Mouse (Mus musculus) kidney, adult 2 months (tissue): ENCODE measurements around the gene Prss1. TPM values are rescaled to one million over a fixed set of nuclear protein-coding genes. Genes with fewer than 3 reads are reported as not detected.
"Not testable (repeated sequence)": the region's sequence is repeated elsewhere in the genome, so short reads cannot be mapped to it uniquely, and the experiment has no call there.

Source experiments
- DNase-seq: peaks from one replicate; pipeline ENCODE4 v3.0.0; 2021
- H3K27ac ChIP-seq: fragments of 200-500 bp; 2 replicates; pipeline ENCODE4 v1.5.1; 2012; ENCODE audit warnings: low read depth, low read length, control low read depth, inconsistent platforms; ENCODE audit not compliant: insufficient read depth
- H3K27me3 ChIP-seq: fragments of 200-500 bp; replicated peaks from 2 replicates; pipeline ENCODE4 v1.6.1; 2012; ENCODE audit warnings: mild to moderate bottlenecking, moderate library complexity, low read length, inconsistent platforms; ENCODE audit not compliant: control insufficient read depth, insufficient read depth
- H3K36me3 ChIP-seq: fragments of 200-500 bp; 2 replicates; pipeline ENCODE4 v1.6.1; 2012; ENCODE audit warnings: mild to moderate bottlenecking, moderate library complexity, low read length, inconsistent platforms; ENCODE audit not compliant: control insufficient read depth, insufficient read depth
- H3K4me1 ChIP-seq: fragments of 200-500 bp; 2 replicates; pipeline ENCODE4 v1.6.1; 2011; ENCODE audit warnings: low read length; ENCODE audit not compliant: control insufficient read depth, insufficient read depth
- H3K4me3 ChIP-seq: fragments of 200-500 bp; 2 replicates; pipeline ENCODE4 v1.5.1; 2011; ENCODE audit warnings: mild to moderate bottlenecking, low read depth, low read length, control low read depth; ENCODE audit not compliant: insufficient read depth
- CTCF ChIP-seq: fragments of 200-500 bp; conservative IDR thresholded peaks from 2 replicates; pipeline ENCODE4 v1.5.1; 2011; ENCODE audit warnings: low read depth, mild to moderate bottlenecking, control low read depth, low read length, moderate library complexity, mixed read lengths; ENCODE audit not compliant: insufficient read depth, insufficient read length
- POLR2A ChIP-seq: fragments of 200-500 bp; IDR thresholded peaks from one replicate; pipeline ENCODE4 v1.6.1; 2011; ENCODE audit warnings: low read depth, low read length, control low read depth
- WGBS: fragments of 180-500 bp; shearing (Covaris S2); methylation state at CpG from one replicate; pipeline ENCODE4 v1.1.7; 2018; 5-methylcytosine and 5-hydroxymethylcytosine counted together
- polyA plus RNA-seq: library from polyadenylated mRNA; depleted of rRNA; stranded (reverse); fragments of >200 nt; gene quantifications from 2 replicates; pipeline ENCODE4 v1.2.3, GENCODE M21; 2012; rRNA removed

The Prss1 gene
- polyA plus RNA-seq, result not detected in 2 replicates

- not testable (repeated sequence) for H3K36me3 ChIP-seq, DNase-seq, H3K4me3 ChIP-seq, H3K27me3 ChIP-seq, H3K27ac ChIP-seq, H3K4me1 ChIP-seq
These were observed at the start of gene Prss1 for GRCm38 (mm10) chr6:41458632-41459031. TSS of gene Prss1 (plus strand) at chr6:41458932.

DNA sequence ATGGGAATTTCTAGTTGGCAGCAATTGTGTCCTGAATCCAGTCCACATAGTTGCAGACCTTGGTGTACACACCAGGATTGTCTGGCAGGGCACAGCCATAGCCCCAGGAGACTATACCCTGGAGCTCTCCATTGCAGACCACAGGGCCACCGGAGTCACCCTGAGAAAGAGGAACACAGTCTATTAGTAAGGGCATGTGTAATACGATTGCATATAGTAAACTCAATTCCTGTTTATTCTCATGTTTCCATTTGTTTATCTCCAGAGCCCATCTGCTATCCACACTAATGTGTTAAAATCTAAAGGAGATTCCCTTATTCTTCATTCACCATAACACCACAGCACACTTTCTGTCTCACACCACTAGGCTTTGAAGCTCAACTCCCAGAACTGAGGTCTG is 16.5 kb upstream of the Prss1 start:
- H3K27me3 ChIP-seq, H3K4me3 ChIP-seq, H3K4me1 ChIP-seq, H3K36me3 ChIP-seq, H3K27ac ChIP-seq, DNase-seq: not testable (repeated sequence)
- WGBS, result 85% methylated on average over 2 of the region's 2 CpGs

GRCm38 (mm10) chr6:41446045-41446444 is 12.7 kb upstream of the Prss1 start, which contains the start of gene Gm10334:
TSS of gene Gm10334 (minus strand) at chr6:41446145.
- H3K36me3 ChIP-seq, H3K4me3 ChIP-seq, DNase-seq, H3K27me3 ChIP-seq, H3K4me1 ChIP-seq, H3K27ac ChIP-seq: not testable (repeated sequence)

DNA sequence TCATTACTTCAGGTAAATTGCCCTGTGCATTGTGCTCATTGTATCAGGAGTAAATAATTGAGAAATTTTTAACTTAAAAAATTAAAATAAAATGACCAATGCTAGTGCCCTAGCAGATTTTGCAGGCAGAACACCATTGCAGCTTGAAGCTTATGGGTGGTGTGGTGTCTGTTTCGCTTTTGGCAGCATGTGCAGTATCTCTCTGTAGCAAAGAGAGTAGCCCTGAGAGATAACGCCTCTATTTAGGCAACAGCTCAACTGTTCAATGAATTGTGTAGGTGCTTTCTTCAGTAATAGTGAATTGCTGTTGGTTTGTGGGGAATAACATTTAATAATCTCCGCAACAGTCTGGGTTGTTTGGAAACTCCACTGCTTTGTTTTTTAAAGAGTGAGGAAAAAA is 40.6 kb downstream of the Prss1 start:
- Histone ChIP-seq H3K36me3 (no peaks in the 10 kb centered on the region), H3K27ac (no peak overlapping the region), H3K4me1 (no peaks in the 10 kb centered on the region), H3K4me3 (no peak overlapping the region), H3K27me3 (no peaks in the 10 kb centered on the region)
- 82% methylated on average over 3 of the region's 3 CpGs for WGBS
- no peak for TF ChIP-seq POLR2A
- no peak for TF ChIP-seq CTCF
- no peak for DNase-seq

DNA sequence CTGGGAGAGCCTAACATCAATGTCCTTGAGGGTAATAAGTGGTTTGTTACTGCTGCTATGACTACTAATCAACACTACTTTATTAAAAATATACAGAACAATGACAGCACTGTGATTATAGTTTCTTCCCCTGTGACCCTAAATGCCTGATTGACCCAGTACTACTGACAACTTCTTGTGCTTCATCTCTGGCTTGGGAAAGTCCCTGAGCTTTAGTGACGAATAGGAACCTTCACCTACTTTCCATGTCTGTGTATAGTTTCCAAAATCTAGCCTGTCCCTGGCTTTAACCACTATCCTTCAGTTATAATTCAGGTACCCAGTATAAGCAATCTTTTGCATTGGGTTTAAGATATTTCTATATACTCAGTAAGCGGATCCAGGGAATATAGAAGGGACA is 46.2 kb downstream of the Prss1 start:
- no peaks in the 10 kb centered on the region for H3K4me1 ChIP-seq
- 74% methylated on average over 2 of the region's 2 CpGs for WGBS
- no peak overlapping the region for H3K27ac ChIP-seq
- H3K4me3 ChIP-seq, result no peak overlapping the region
- no peaks in the 10 kb centered on the region for H3K36me3 ChIP-seq
- H3K27me3 ChIP-seq, result no peaks in the 10 kb centered on the region
- TF ChIP-seq POLR2A (no peak), CTCF (no peak)
- DNase-seq, result no peak

- WGBS, result 74% methylated on average over 6 of the region's 6 CpGs
- Histone ChIP-seq H3K4me3 (no peak overlapping the region), H3K27me3 (no peaks in the 10 kb centered on the region), H3K4me1 (no peaks in the 10 kb centered on the region), H3K27ac (no peak overlapping the region), H3K36me3 (no peaks in the 10 kb centered on the region)
- no peak for DNase-seq
- TF ChIP-seq POLR2A, result no peak
- no peak; the same call in 1 of the 2 replicates for TF ChIP-seq CTCF
These were observed 46.6 kb downstream of the Prss1 start for GRCm38 (mm10) chr6:41505323-41505722.

Other genes starting within 250 kb of the Prss1 start
- gene Try4, start 156.7 kb upstream of the Prss1 start, polyA plus RNA-seq, result 0.20 TPM in 1 of 2 replicates, not detected in the other
- gene Try5, start 142.1 kb upstream of the Prss1 start, polyA plus RNA-seq, result not detected in 2 replicates
- not detected in 2 replicates for gene Try10, start 104.8 kb upstream of the Prss1 start, polyA plus RNA-seq
- not detected in 2 replicates for gene Prss3, start 81.3 kb upstream of the Prss1 start, polyA plus RNA-seq
- not detected in 2 replicates for gene Gm5771, start 66.6 kb upstream of the Prss1 start, polyA plus RNA-seq
- gene Gm10334, start 12.8 kb upstream of the Prss1 start, polyA plus RNA-seq, result not detected in 2 replicates
- not detected in 2 replicates for gene Prss2, start 62.9 kb downstream of the Prss1 start, polyA plus RNA-seq
- 4.0 and 5.6 TPM in 2 replicates for gene Ephb6, start 146.6 kb downstream of the Prss1 start, polyA plus RNA-seq
- 0.72 and 1.0 TPM in 2 replicates for gene Trpv6, start 177.5 kb downstream of the Prss1 start, polyA plus RNA-seq
- gene Trpv5, start 221.8 kb downstream of the Prss1 start, polyA plus RNA-seq, result 6.6 and 12.4 TPM in 2 replicates
- 0.75 and 0.99 TPM in 2 replicates for gene Llcfc1, start 225.5 kb downstream of the Prss1 start, polyA plus RNA-seq
- gene Kel, start 245.4 kb downstream of the Prss1 start, polyA plus RNA-seq, result 0.04 and 0.13 TPM in 2 replicates